Mouse (Mus musculus) CH12.LX (cell line): Measurements from ENCODE around the gene Apmap.

ENCODE experiments used
- CTCF ChIP-seq, 2 experiments: IDR thresholded peaks in 1 of 2; conservative IDR thresholded peaks in 1 of 2; 2 replicates each; pipeline ENCODE4 v1.5.1; 2011 to 2012; ENCODE audit warnings: low read depth in 2 of 2, low read length in 2 of 2, improper control_type of control experiment in 1 of 2, inconsistent platforms in 1 of 2, mild to moderate bottlenecking in 1 of 2, moderate library complexity in 1 of 2
- NELFE ChIP-seq: IDR thresholded peaks from 2 replicates; pipeline ENCODE4 v1.6.1; 2011; ENCODE audit warnings: low read depth, low read length, improper control_type of control experiment
- POLR2A ChIP-seq: IDR thresholded peaks from 2 replicates; pipeline ENCODE4 v1.6.1; 2011; ENCODE audit warnings: low read depth, mild to moderate bottlenecking, improper control_type of control experiment, low read length

DNA sequence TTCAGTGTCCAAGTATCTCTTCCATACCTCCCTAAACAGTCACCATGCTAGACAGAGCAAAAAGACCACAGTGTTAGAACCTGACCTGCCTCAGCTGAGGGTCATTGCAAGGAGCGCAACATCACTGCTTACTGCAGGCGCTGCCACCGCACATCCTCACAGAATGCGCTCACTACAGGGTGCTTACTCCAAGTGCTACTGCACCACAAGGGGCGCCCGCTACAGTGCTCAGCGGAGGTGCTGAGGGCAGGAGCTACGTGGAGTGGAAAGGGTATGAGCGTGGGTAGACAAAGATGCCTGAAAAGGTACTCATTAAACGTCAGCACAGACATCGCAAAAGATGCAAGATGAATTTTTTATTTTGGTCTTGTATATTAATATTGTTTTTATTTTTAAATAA lies 19.3 kb downstream of the Apmap start:
- TF ChIP-seq NELFE (no peak), POLR2A (no peak), CTCF (conservative IDR thresholded peaks at IDR 0.05 in 1 of 2, IDR thresholded peaks at IDR 0.05 in 1 of 2; ENCODE audit: low read depth in 2 of 2, low read length in 2 of 2) (no peak)
